Mouse (Mus musculus) lung, postnatal 0 days (tissue): ENCODE measurements around the gene Slc43a3. TPM values are rescaled to one million over a fixed set of nuclear protein-coding genes. Genes with fewer than 3 reads are reported as not detected.

Source experiments
- ATAC-seq: fragments of 200-750 bp; cut with Nextera tagmentation; 2 replicates; pipeline ENCODE4 v1.8.0; 2017; ENCODE audit warnings: moderate library complexity
- DNase-seq: peaks from one replicate; pipeline ENCODE4 v3.0.0-alpha.2; 2016; ENCODE audit warnings: low spot score
- H3K27ac ChIP-seq: fragments of 300-500 bp; sonication (generic); 2 replicates; pipeline ENCODE4 v1.5.1; 2014; ENCODE audit warnings: antibody characterized with exemption, mild to moderate bottlenecking, low read length, mixed read lengths
- H3K27me3 ChIP-seq: fragments of 300-500 bp; sonication (generic); replicated peaks from 2 replicates; pipeline ENCODE4 v1.6.1; 2014; ENCODE audit warnings: low read length, mixed read lengths; ENCODE audit not compliant: insufficient read depth
- H3K36me3 ChIP-seq: fragments of 300-500 bp; sonication (generic); 2 replicates; pipeline ENCODE4 v1.6.1; 2014; ENCODE audit warnings: low read length, mixed read lengths; ENCODE audit not compliant: insufficient read depth
- H3K4me1 ChIP-seq: fragments of 300-500 bp; sonication (generic); 2 replicates; pipeline ENCODE4 v1.6.1; 2014; ENCODE audit warnings: antibody characterized with exemption, low read depth, low read length, mixed read lengths; ENCODE audit not compliant: insufficient read depth
- H3K4me2 ChIP-seq: fragments of 300-500 bp; sonication (generic); replicated peaks from 2 replicates; pipeline ENCODE4 v1.6.1; 2014; ENCODE audit warnings: low read depth, mild to moderate bottlenecking, low read length, moderate library complexity, mixed read lengths
- H3K4me3 ChIP-seq: fragments of 300-500 bp; sonication (generic); 2 replicates; pipeline ENCODE4 v1.5.1; 2014; ENCODE audit warnings: low read depth, low read length
- H3K9ac ChIP-seq: fragments of 300-500 bp; sonication (generic); replicated peaks from 2 replicates; pipeline ENCODE4 v1.6.1; 2014; ENCODE audit warnings: low read depth, mild to moderate bottlenecking
- H3K9me3 ChIP-seq: fragments of 300-500 bp; sonication (generic); 2 replicates; pipeline ENCODE4 v1.6.1; 2016; ENCODE audit warnings: low read length, mixed read lengths
- CTCF ChIP-seq: IDR thresholded peaks from 2 replicates; pipeline ENCODE4 v1.5.1; 2016; ENCODE audit warnings: antibody characterized with exemption, mild to moderate bottlenecking
- EP300 ChIP-seq: IDR thresholded peaks from 2 replicates; pipeline ENCODE4 v1.6.1; 2016; ENCODE audit warnings: antibody characterized with exemption, mild to moderate bottlenecking, control low read depth
- WGBS: fragments of 180-500 bp; shearing (Covaris S2); extraction: QIAGEN DNeasy Blood & Tissue Kit; methylation state at CpG from one replicate; pipeline ENCODE4 v1.1.7; 2014; 5-methylcytosine and 5-hydroxymethylcytosine counted together
- polyA plus RNA-seq: library from polyadenylated mRNA; unstranded; fragments of >200 nt; fragmentation: Nextera tagmentation; extraction: Ambion mirVana; gene quantifications from 2 replicates; pipeline ENCODE4 v1.2.1, GENCODE M21; 2015

The Slc43a3 gene
- polyA plus RNA-seq, 1 experiment from 2014 or later, result 121 TPM

DNA sequence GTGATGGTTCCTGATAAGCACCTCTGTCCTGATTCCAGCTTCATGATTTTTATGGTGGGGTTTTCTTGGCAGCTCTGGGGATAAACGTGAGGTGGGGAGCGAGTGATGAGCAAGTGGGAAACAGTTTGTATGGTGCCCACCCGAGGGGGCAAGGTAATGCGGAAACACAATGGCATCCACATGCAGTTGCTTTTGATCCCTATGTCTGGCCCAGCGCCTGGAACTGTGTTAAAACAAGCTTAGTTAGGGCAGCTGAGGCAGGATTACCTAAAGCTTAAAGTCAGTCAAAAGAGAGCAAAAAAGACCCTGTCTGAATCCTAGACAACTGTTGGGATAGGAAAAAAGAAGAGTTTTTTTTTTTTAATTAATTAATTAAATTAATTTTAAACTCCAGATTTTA, 1.3 kb upstream of the Slc43a3 start:
- DNase-seq (no peak), ATAC-seq (no peak)
- H3K9ac ChIP-seq, result no peak overlapping the region
- H3K4me2 ChIP-seq, result no peak overlapping the region
- no peak overlapping the region for H3K27ac ChIP-seq
- H3K27me3 ChIP-seq, result no peaks in the 10 kb centered on the region
- TF ChIP-seq CTCF (no peak), EP300 (no peak)
- no peaks in the 10 kb centered on the region for H3K9me3 ChIP-seq
- 0 out of 2 replicates have a peak, but pooled peaks cover 5% of the 10 kb centered on the region for H3K36me3 ChIP-seq
- WGBS, result 90% methylated on average over 5 of the region's 5 CpGs
- H3K4me3 ChIP-seq, result no peak overlapping the region
- no peaks in the 10 kb centered on the region; the same call in 1 of the 2 replicates for H3K4me1 ChIP-seq

GRCm38 (mm10) chr2:84937491-84938150, 1.2 kb downstream of the Slc43a3 start:
- H3K27me3 ChIP-seq, result no peaks in the 10 kb centered on the region
- H3K9ac ChIP-seq, result peak overlapping the region; percentile 52
- peak; percentile 73 for DNase-seq
- H3K36me3 ChIP-seq, result 0 out of 2 replicates have a peak, but pooled peaks cover 5% of the 10 kb centered on the region
- no peaks in the 10 kb centered on the region for H3K9me3 ChIP-seq
- no peak for TF ChIP-seq CTCF
- TF ChIP-seq EP300, result no peak; the same call in 1 of the 2 replicates
- peak overlapping the region; percentile 58 for H3K4me2 ChIP-seq
- no peaks in the 10 kb centered on the region; the same call in 1 of the 2 replicates for H3K4me1 ChIP-seq
- ATAC-seq, result peak; percentile 16; the same call in 1 of the 2 replicates
- H3K27ac ChIP-seq, result peak overlapping the region; percentile 80
- peak overlapping the region; percentile 50 for H3K4me3 ChIP-seq
- WGBS, result 8% methylated on average over 3 of the region's 3 CpGs

DNA sequence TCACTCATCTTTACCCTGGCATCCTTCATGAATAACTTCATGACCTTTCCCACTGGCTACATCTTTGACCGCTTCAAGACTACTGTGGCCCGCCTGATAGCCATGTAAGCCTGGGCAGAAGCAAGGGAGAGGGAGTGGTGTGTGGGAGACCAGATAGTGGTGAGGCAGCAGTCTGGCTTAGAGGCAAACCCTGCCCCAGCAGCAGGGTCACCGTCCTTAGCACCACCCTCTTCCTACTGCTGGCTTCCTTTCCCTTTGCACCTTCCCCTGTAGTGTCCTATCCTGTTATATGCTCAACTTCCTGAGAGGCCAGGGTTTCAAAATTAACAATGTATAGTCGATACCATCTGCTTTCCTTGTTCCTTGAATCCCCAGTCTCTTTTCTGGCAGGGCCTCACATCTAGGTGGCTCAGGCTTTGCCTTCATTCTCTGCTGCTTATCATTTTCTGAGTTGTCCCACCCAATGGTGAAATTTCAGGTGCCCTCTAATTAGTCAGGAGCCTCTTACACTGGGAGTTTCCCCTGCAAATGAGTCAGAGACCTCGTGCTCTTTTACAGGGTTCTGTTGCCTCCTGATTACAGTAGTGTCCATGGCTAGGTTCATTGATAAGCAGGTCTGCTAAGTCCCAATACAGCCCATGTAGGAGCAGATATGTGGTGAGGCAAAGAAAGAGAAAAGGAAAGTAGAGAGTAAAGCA, 2.0 kb downstream of the Slc43a3 start:
- H3K9ac ChIP-seq, result peak overlapping the region; percentile 52
- 47% methylated on average over 5 of the region's 5 CpGs for WGBS
- ATAC-seq, result peak; percentile 70

DNA sequence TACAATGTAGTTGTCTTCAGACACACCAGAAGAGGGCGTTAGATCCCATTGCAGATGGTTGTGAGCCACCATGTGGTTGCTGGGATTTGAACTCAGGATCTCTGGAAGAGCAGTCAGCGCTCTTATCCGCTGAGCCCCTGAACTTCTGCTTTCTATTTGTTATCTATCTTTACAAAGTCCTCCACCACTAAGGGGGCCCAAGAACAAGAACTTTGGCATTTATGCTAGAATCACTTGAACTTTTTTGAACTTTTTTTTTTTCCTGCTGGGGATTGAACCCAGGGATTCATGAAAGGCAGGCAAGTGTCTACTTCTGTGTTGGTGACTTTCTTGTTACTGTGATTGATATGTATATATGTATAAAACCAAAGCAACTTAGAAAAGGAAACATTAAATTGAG, 2.9 kb downstream of the Slc43a3 start:
- no peaks in the 10 kb centered on the region for H3K27me3 ChIP-seq
- H3K27ac ChIP-seq, result no peak overlapping the region

More for the DNA sequence above, 2.0 kb downstream of the Slc43a3 start:
- TF ChIP-seq CTCF (no peak), EP300 (peak; percentile 69; the same call in 1 of the 2 replicates)
- no peaks in the 10 kb centered on the region for H3K27me3 ChIP-seq
- peak overlapping the region; percentile 80 for H3K27ac ChIP-seq
- H3K4me1 ChIP-seq, result no peaks in the 10 kb centered on the region; the same call in 1 of the 2 replicates
- H3K4me3 ChIP-seq, result peak overlapping the region; percentile 50
- peak overlapping the region; percentile 58 for H3K4me2 ChIP-seq
- peak; percentile 60 for DNase-seq
- H3K9me3 ChIP-seq, result no peaks in the 10 kb centered on the region
- H3K36me3 ChIP-seq, result 0 out of 2 replicates have a peak, but pooled peaks cover 5% of the 10 kb centered on the region

DNA sequence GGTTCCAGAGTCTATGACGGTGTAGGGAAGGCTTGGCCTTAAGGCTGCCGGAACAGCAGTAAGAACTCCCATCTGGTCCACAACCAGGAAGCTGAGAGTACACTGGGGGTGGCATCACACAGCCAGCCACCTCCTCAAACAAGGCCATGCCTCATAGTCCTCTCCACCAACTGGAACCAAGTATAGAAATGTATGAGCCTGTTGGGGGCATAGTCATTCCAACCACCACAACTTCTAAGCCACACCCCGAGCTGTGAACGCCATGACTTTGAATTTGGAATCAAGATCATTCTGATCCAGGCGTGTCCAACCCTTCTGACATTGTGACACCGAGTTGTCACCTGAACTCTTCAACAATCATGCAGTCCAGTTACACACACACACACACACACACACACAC, 3.3 kb downstream of the Slc43a3 start:
- TF ChIP-seq EP300 (no peak), CTCF (no peak)
- Histone ChIP-seq H3K4me2 (peak overlapping the region; percentile 58; the same call in 1 of the 2 replicates), H3K9ac (no peak overlapping the region), H3K9me3 (no peaks in the 10 kb centered on the region), H3K4me1 (no peaks in the 10 kb centered on the region; the same call in 1 of the 2 replicates), H3K4me3 (0 out of 2 replicates have a peak overlapping the region, but pooled peaks have one; percentile 5), H3K27ac (no peak overlapping the region), H3K27me3 (no peaks in the 10 kb centered on the region), H3K36me3 (0 out of 2 replicates have a peak, but pooled peaks cover 11% of the 10 kb centered on the region)
- no peak for DNase-seq
- ATAC-seq, result no peak
- WGBS, result 86% methylated on average over 6 of the region's 6 CpGs

More for the DNA sequence above, 2.9 kb downstream of the Slc43a3 start:
- Histone ChIP-seq H3K36me3 (0 out of 2 replicates have a peak, but pooled peaks cover 7% of the 10 kb centered on the region), H3K4me3 (0 out of 2 replicates have a peak overlapping the region, but pooled peaks have one; percentile 5), H3K4me2 (peak overlapping the region; percentile 58; the same call in 1 of the 2 replicates), H3K9ac (no peak overlapping the region), H3K4me1 (no peaks in the 10 kb centered on the region; the same call in 1 of the 2 replicates), H3K9me3 (no peaks in the 10 kb centered on the region)
- ATAC-seq (no peak), DNase-seq (no peak)
- 87% methylated on average over 3 of the region's 3 CpGs for WGBS
- TF ChIP-seq EP300 (no peak), CTCF (no peak)

DNA sequence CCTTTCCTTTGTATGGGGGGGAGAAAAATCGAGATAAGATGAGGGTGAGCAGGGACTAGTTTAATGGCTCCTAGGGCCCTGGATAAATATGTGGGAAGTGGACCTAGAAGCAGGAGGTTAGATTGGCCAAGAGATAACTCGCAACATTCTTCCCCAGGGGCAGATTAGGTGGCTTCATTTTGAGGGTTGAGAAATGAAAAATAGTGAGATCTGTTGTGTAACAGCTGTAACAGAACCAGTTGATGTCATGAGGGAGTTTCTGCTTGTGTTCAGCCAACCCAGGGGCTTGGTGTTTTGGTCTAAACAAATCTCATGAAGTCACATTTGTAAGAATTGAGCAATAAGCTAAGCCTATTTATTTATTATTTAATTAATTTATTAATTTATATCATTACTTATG, 5.0 kb downstream of the Slc43a3 start:
- H3K36me3 ChIP-seq, result 0 out of 2 replicates have a peak, but pooled peaks cover 16% of the 10 kb centered on the region
- no peaks in the 10 kb centered on the region for H3K9me3 ChIP-seq
- DNase-seq (peak; percentile 81), ATAC-seq (no peak; the same call in 1 of the 2 replicates)
- H3K27ac ChIP-seq, result no peak overlapping the region
- no peaks in the 10 kb centered on the region for H3K27me3 ChIP-seq
- 60% methylated on average over 2 of the region's 2 CpGs for WGBS
- H3K9ac ChIP-seq, result no peak overlapping the region
- no peak overlapping the region for H3K4me2 ChIP-seq
- TF ChIP-seq EP300, result peak; percentile 57; the same call in 1 of the 2 replicates
- no peak for TF ChIP-seq CTCF
- no peaks in the 10 kb centered on the region; the same call in 1 of the 2 replicates for H3K4me1 ChIP-seq
- no peak overlapping the region for H3K4me3 ChIP-seq
